Mouse (Mus musculus) kidney, embryonic 14.5 days (tissue): ENCODE results near the gene S1pr3. TPM values are rescaled to one million over a fixed set of nuclear protein-coding genes. Genes with fewer than 3 reads are reported as not detected.

Experiments
- ATAC-seq: fragments of 200-750 bp; cut with Nextera tagmentation; 2 replicates; pipeline ENCODE4 v1.8.0; 2017; ENCODE audit warnings: moderate number of reproducible peaks, mild to moderate bottlenecking, moderate TSS enrichment, moderate library complexity; ENCODE audit not compliant: low FRiP score, low TSS enrichment
- H3K27ac ChIP-seq: fragments of 300-500 bp; sonication (generic); 2 replicates; pipeline ENCODE4 v1.5.1; 2014; ENCODE audit warnings: low read depth, mild to moderate bottlenecking, low read length, moderate library complexity, mixed read lengths
- H3K27me3 ChIP-seq: fragments of 300-500 bp; sonication (generic); 2 replicates; pipeline ENCODE4 v1.6.1; 2014; ENCODE audit warnings: mild to moderate bottlenecking, low read length; ENCODE audit not compliant: control insufficient read depth, insufficient read depth
- H3K36me3 ChIP-seq: fragments of 300-500 bp; sonication (generic); 2 replicates; pipeline ENCODE4 v1.6.1; 2014; ENCODE audit warnings: low read length, mixed read lengths; ENCODE audit not compliant: control insufficient read depth, insufficient read depth
- H3K4me1 ChIP-seq: fragments of 300-500 bp; sonication (generic); 2 replicates; pipeline ENCODE4 v1.6.1; 2014; ENCODE audit warnings: low read length, mixed read lengths; ENCODE audit not compliant: control insufficient read depth, insufficient read depth
- H3K4me2 ChIP-seq: fragments of 300-500 bp; sonication (generic); replicated peaks from 2 replicates; pipeline ENCODE4 v1.6.1; 2014; ENCODE audit warnings: low read depth, mild to moderate bottlenecking, low read length
- H3K4me3 ChIP-seq: fragments of 300-500 bp; sonication (generic); 2 replicates; pipeline ENCODE4 v1.5.1; 2014; ENCODE audit warnings: mild to moderate bottlenecking, low read length
- H3K9ac ChIP-seq: fragments of 300-500 bp; sonication (generic); 2 replicates; pipeline ENCODE4 v1.6.1; 2014; ENCODE audit warnings: low read depth, mild to moderate bottlenecking, low read length, moderate library complexity
- H3K9me3 ChIP-seq: fragments of 300-500 bp; sonication (generic); 2 replicates; pipeline ENCODE4 v1.6.1; 2016; ENCODE audit warnings: low read length; ENCODE audit not compliant: control insufficient read depth
- WGBS: fragments of 180-500 bp; shearing (Covaris S2); extraction: QIAGEN DNeasy Blood & Tissue Kit; methylation state at CpG from one replicate; pipeline ENCODE4 v1.1.7; 2014; 5-methylcytosine and 5-hydroxymethylcytosine counted together
- polyA plus RNA-seq: library from polyadenylated mRNA; unstranded; fragments of >200 nt; fragmentation: Nextera tagmentation; extraction: Ambion mirVana; gene quantifications from 2 replicates; pipeline ENCODE4 v1.2.1, GENCODE M21; 2014

Gene S1pr3
- polyA plus RNA-seq, result 24.9 and 51.9 TPM in 2 replicates

DNA sequence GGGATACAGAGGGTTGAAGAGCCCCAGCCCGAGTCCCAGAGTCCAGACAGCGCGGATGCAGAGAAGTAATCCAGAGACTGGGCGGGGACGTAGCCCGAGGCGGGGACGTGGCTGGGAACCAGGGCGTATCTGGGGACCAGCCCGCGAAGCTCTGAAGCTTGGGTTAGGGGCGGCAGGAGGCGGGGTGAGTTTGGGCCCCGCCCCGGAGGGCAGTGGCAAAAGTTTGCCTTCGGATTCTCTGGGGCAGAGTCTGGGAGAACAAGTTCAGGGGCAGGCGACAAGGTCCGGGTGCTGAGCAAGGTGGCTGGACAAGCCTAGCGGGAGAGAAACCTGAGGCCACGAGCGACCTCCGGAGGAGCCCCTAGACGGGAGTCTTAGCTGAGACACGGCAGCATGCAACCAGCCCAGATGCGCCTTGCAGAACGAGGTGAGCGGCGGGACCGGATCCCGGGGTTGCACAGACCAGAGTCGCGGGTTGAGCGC, at the start of gene S1pr3:
S1pr3 (plus strand) TSS at position 121 of the 483 bp plus-strand sequence.
- no peaks in the 10 kb centered on the region for H3K9me3 ChIP-seq
- under 1% methylated on average over 33 of the region's 33 CpGs for WGBS
- 0 out of 2 replicates have a peak, but pooled peaks cover 13% of the 10 kb centered on the region for H3K4me1 ChIP-seq
- H3K27ac ChIP-seq, result peak within 1 kb of the TSS; percentile 20
- ATAC-seq, result peak; percentile 85
- H3K4me3 ChIP-seq, result peak within 1 kb of the TSS; percentile 53
- H3K9ac ChIP-seq, result peak within 1 kb of the TSS; percentile 66
- no peaks in the 10 kb centered on the region for H3K36me3 ChIP-seq
- peak within 1 kb of the TSS; percentile 66 for H3K4me2 ChIP-seq
- peaks cover 8% of the 10 kb centered on the region; the same call in 1 of the 2 replicates for H3K27me3 ChIP-seq

DNA sequence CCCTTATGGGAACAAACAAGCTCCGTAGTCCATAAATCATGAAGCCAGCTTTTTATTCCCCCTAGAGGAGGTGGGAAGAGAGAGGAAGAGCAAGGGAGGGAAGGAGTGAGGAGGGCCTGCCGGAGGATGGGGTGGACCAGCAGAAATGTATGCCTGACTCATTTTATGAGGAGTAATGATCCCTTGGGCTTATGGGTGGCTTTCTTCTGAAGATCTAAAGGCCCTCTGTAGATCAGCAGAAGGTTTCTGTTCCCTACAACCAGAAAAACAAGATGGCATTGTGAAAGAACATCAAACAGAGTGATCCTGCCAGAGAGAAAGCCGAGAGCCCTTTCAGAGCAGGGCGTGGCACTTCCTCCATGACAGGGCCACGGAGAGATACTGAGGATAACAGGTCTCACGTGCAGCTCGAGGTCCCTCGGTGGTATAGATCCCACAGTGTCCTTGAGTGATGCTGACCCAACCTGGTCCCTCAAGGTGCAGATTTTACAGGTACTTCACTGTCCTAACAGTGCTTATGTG, 47.9 kb upstream of the S1pr3 start:
- H3K27ac ChIP-seq, result no peak overlapping the region
- H3K4me2 ChIP-seq, result no peak overlapping the region
- H3K9ac ChIP-seq, result no peak overlapping the region
- no peak for ATAC-seq
- no peak overlapping the region for H3K4me3 ChIP-seq
- no peaks in the 10 kb centered on the region for H3K4me1 ChIP-seq
- H3K36me3 ChIP-seq, result no peaks in the 10 kb centered on the region
- WGBS, result 59% methylated on average over 8 of the region's 8 CpGs
- no peaks in the 10 kb centered on the region for H3K9me3 ChIP-seq
- H3K27me3 ChIP-seq, result no peaks in the 10 kb centered on the region

DNA sequence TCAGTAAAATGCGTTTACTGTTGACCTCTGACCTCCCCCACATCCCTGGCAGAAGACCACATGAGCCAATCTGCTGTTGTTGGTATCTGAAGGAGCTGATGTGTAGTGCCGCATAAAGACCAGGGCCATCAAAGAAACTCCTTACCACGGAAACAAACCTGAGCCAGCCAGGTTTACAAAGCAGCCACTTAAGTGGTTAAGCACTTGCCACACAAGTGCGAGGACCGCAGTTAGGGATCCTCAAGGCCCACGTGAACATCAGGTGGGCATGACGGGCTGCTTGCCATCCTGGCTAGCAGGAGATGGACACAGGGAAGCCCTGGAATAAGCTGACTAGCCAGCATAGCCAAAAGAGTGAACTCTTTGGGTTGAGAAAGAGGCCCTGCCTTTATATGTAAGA, 45.0 kb upstream of the S1pr3 start:
- no peak overlapping the region for H3K9ac ChIP-seq
- no peaks in the 10 kb centered on the region for H3K36me3 ChIP-seq
- H3K4me1 ChIP-seq, result no peaks in the 10 kb centered on the region
- H3K9me3 ChIP-seq, result no peaks in the 10 kb centered on the region
- H3K27me3 ChIP-seq, result no peaks in the 10 kb centered on the region
- no peak overlapping the region for H3K4me3 ChIP-seq
- ATAC-seq, result no peak
- no peak overlapping the region for H3K4me2 ChIP-seq
- WGBS, result 76% methylated on average over 7 of the region's 7 CpGs
- no peak overlapping the region for H3K27ac ChIP-seq

DNA sequence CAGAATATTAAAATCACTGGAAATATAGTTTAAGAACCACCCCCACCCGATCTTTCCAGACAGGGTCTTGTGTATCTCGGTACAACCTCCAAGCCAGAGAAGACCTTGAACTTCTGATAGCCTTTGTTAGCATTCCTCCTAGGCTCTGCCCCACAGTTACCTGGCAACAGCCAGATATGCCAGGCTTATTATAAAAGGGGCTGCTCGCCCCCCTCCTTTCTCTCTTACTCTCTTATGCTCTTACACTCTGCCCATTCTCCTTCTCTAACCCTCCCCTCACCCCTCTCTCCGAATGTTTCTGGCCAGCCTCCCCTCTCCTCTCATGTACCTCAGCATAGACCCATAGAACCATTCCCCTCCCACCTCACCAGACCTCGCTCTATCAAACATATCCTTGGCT, 44.5 kb upstream of the S1pr3 start:
- 86% methylated on average over 5 of the region's 5 CpGs for WGBS
- ATAC-seq, result no peak
- Histone ChIP-seq H3K27ac (no peak overlapping the region), H3K4me1 (no peaks in the 10 kb centered on the region), H3K4me3 (no peak overlapping the region), H3K4me2 (no peak overlapping the region), H3K9ac (no peak overlapping the region), H3K27me3 (no peaks in the 10 kb centered on the region), H3K9me3 (no peaks in the 10 kb centered on the region), H3K36me3 (no peaks in the 10 kb centered on the region)

DNA sequence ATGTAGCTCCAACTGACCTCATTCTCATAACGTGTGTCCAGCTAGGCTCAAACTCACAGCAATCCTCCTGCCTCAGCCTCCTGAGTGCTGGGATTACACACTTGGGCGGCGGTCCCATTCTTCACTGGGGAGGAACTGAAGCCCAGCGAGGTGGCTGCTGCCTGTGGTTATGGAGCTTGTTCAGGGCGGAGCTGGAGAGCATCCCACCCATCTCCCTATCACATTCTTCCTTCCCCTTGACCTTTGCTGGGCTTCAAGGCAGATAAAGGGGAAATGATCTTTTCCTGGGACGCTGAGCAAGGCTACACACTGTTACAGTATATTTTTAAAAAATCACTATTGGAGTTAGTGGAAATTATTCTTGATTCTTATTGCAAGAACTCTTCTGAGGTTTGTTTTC, 43.2 kb upstream of the S1pr3 start:
- Histone ChIP-seq H3K4me1 (no peaks in the 10 kb centered on the region), H3K36me3 (no peaks in the 10 kb centered on the region), H3K27ac (no peak overlapping the region), H3K4me3 (no peak overlapping the region), H3K27me3 (no peaks in the 10 kb centered on the region), H3K9ac (no peak overlapping the region), H3K9me3 (no peaks in the 10 kb centered on the region), H3K4me2 (no peak overlapping the region)
- ATAC-seq, result no peak
- WGBS, result 82% methylated on average over 6 of the region's 6 CpGs

DNA sequence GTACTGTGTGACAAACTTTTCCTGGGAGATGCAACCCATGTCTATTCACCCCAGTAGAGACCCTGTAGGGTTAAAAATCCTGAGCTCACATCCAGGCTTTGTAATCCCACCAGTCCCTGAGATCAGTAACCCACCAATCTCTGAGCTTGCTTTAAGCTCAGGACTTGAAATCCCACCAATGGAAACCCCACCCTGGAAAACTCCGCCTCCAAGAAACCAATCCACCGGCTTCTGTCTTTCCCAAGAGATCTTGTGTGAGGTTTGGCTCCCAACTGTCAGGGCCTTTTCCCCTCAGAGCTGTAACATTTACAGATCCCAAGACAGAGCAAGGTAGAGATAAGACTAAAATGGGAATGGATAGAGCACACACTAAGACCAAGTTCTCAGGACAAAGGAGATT, 40.1 kb upstream of the S1pr3 start:
- WGBS, result 73% methylated on average over 2 of the region's 2 CpGs
- Histone ChIP-seq H3K4me1 (no peaks in the 10 kb centered on the region), H3K4me3 (no peak overlapping the region), H3K36me3 (no peaks in the 10 kb centered on the region), H3K9ac (no peak overlapping the region), H3K9me3 (no peaks in the 10 kb centered on the region), H3K4me2 (no peak overlapping the region), H3K27me3 (no peaks in the 10 kb centered on the region), H3K27ac (no peak overlapping the region)
- ATAC-seq, result no peak

DNA sequence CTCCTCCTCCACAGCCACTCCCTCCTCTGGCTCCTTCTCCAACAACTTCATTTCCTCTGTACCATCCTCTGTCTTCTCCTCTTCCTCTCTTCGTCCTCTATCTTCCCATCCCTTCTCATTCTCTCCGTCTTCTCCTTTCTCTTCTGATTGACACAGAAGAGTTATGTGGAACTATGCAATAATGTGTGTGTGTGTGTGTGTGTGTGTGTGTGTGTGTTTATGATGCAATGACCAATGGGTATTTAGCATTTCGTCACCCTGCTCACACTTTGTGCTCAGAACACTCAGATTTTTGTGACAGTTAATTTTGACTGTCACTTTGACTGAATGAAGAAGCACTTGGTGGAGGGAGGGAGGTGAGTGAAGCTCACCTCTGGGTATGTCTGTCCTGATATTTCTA, 39.1 kb upstream of the S1pr3 start:
- 91% methylated on average over 3 of the region's 3 CpGs for WGBS
- no peak overlapping the region for H3K27ac ChIP-seq
- H3K4me2 ChIP-seq, result no peak overlapping the region

DNA sequence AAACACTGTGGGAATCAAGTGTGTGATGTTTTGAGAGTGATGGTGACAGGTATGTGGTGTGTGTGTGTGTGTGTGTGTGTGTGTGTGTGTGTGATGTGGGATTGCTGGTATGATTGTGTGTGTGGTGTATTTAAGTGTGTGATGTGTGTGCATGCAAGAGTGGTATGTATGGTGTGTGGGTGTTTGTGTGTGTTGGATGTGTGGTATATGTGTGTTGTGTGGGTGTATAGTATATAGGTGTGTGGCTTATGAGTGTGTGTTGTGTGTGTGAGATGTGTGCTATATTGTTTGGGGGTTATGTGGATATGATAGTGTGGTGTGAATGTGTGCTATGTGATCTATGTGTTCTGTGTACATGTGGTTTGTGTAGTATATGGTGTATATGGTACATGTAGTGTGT, 35.4 kb upstream of the S1pr3 start:
- Histone ChIP-seq H3K9ac (no peak overlapping the region), H3K4me1 (peaks cover under 1% of the 10 kb centered on the region; the same call in 1 of the 2 replicates), H3K4me3 (no peak overlapping the region), H3K4me2 (no peak overlapping the region), H3K36me3 (no peaks in the 10 kb centered on the region), H3K27me3 (no peaks in the 10 kb centered on the region), H3K9me3 (no peaks in the 10 kb centered on the region), H3K27ac (no peak overlapping the region)
- ATAC-seq, result 0 out of 2 replicates have a peak, but pooled peaks have one; percentile 21

More for the DNA sequence above, 39.1 kb upstream of the S1pr3 start:
- H3K4me3 ChIP-seq, result no peak overlapping the region
- no peaks in the 10 kb centered on the region for H3K27me3 ChIP-seq
- ATAC-seq, result no peak; the same call in 1 of the 2 replicates
- no peaks in the 10 kb centered on the region for H3K4me1 ChIP-seq
- no peaks in the 10 kb centered on the region for H3K36me3 ChIP-seq
- no peak overlapping the region for H3K9ac ChIP-seq
- H3K9me3 ChIP-seq, result no peaks in the 10 kb centered on the region

DNA sequence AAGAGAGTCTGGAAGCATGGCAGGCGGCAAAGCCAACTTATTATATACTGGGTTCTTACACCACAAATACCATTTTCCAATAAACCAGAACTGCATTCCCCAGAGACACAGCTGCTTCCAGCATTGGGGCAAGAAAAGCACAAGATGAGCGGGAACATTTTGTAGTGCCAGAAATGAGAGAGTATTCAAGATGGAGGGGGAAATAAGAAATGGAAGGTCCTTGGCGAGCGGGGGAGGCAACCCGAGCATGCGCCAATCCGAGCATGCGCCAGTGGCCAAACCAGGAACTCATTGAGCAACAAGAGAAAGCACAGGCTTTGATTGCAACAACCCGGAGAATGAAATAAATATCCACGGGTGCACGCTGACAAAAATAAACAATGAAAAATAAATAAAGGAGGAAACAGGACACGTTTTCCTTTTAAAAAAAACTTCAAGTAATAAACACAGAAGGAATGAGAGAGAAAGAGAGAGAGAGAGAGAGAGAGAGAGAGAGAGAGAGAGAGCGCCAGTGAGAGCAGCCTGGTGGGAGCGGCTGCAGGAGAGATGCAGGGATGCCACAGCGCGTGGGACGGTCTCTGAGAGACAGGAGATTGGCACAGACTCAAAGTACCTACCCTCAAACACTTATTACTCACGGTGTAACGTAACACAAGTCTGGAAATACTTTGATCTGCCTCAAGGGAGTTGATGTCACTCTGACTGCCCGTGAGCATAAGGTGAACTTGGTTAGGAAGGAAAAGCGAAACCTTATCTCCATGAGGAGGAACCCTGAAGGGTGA, 34.2 kb upstream of the S1pr3 start:
- no peak overlapping the region for H3K4me2 ChIP-seq
- ATAC-seq, result no peak

More for the DNA sequence above, 34.2 kb upstream of the S1pr3 start:
- no peaks in the 10 kb centered on the region for H3K27me3 ChIP-seq
- H3K4me1 ChIP-seq, result peaks cover 12% of the 10 kb centered on the region; the same call in 1 of the 2 replicates
- H3K27ac ChIP-seq, result no peak overlapping the region
- WGBS, result 59% methylated on average over 21 of the region's 21 CpGs
- no peaks in the 10 kb centered on the region for H3K9me3 ChIP-seq
- no peaks in the 10 kb centered on the region for H3K36me3 ChIP-seq
- H3K9ac ChIP-seq, result no peak overlapping the region
- no peak overlapping the region for H3K4me3 ChIP-seq
